Mouse (Mus musculus): Measurements from ENCODE around the gene Atl1.

GRCm38 (mm10) chr12:69923128-69923527 is 30.7 kb downstream of the Atl1 start:
- no peak for TF ChIP-seq CTCF (IDR thresholded peaks at IDR 0.05; ENCODE audit: extremely low read depth, insufficient read depth, low read length)
- TF ChIP-seq POLR2A (IDR thresholded peaks at IDR 0.05; ENCODE audit: extremely low read depth, insufficient read depth, low read length): no peak
